Mouse (Mus musculus) 3134 (cell line): ENCODE measurements around the gene Cacna1d.
A peak's percentile ranks its signal among the peaks of the same experiment; 100 is the strongest.

Source experiments
- DNase-seq: peaks from one replicate; pipeline ENCODE4 v3.0.0-alpha.2; 2011; ENCODE audit warnings: low spot score; ENCODE audit not compliant: insufficient read length; ENCODE audit errors: extremely low read depth

Cacna1d gene

DNA sequence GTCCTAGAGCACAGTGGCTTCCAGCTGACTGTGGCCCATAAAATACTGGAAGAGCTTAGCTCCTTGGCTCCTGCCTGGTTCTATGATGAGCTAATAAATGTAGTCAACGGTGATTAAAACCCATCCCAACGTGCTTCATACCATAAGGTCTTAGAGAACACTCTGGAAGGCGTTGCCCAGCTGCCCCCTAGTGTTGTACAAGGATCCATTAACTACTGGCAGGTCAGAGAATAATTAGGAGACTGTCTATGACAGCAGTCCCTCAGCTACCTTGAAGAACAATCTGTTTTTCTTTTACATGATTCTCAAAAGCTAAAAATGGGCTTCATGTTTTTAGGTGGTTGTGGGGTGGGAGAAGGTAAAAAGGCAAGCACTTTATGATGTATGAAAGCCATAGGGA is 315.9 kb downstream of the Cacna1d start:
- no peak for DNase-seq

DNA sequence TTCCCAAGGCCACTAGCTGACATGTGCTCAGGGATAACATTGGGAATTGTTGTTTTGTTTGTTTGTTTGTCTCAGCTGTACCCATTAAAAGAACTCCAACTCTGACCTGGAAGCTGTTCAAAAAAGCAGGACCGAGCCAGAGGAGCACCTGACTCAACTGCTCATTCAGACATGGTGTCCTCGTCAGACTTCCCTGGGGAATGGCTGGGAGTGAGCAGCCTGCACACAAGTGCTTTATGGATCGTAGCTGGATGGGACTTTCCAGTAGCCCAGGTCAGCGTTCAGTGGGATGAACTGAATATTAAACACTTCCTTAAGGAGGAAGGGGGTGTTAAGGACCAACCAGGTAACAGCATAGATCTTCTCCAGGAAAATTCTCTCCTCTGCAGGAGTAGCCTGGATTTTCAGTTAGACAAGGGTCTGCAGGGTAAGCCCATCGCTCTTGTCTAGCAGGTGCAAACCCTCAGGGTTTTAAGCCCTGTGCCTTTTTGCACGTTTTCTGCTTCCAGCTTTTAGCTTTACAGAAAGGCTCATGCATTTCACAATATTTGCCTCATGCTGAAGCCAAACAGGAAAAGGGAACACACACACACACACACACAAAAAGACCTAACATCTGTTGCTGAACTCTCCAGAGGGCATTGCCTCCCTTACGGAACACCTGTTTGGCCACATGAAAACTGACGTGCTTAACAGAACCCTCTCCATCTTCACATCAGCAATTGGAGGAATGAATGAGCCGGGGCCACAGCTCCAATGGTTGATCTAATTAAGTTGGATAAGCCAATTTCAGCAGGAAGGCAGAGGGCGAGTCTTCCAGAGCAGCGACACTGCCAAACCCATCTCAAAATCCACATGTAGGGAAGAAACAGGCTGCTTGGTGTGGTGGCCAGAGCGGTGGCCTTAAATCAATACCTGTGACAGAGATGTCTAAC is 318.2 kb downstream of the Cacna1d start:
- DNase-seq, result no peak

DNA sequence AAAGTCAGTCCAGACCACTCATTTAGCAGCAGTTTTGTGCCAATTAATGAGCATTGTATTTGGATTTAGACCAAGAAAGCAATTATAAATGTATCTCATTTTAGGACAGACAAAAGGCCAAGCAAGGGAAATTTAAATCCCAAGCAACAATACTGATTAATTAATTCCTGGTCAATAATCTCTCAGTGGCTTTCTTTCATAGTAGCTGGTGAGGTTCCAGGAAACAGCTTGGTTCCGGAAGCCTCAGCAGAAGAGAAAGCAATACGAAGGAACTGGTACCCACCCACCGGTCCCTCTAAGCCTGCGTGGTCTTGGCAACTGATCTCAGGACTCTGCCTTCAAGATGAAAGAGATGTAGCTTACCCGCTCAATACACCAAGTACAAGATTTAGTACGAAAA is 319.7 kb downstream of the Cacna1d start:
- no peak for DNase-seq

DNA sequence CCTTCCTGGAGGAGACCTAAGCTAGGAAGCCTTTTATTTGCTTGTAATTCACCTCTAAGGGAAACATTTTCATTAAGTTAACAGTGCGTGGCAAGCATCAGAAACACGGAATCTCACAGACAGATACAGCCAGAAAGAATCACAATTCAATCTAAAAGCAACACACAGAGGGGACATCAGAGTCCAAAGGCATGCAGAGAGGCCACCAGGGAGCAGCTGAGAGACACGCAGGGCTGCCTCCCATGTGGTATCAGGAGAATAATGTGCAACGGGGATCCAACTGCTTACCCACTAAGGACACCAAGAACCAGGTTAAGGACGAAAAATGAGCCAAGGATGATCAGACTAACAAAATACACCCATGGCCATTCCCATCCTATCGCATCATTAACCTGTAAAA is 320.2 kb downstream of the Cacna1d start:
- no peak for DNase-seq

DNA sequence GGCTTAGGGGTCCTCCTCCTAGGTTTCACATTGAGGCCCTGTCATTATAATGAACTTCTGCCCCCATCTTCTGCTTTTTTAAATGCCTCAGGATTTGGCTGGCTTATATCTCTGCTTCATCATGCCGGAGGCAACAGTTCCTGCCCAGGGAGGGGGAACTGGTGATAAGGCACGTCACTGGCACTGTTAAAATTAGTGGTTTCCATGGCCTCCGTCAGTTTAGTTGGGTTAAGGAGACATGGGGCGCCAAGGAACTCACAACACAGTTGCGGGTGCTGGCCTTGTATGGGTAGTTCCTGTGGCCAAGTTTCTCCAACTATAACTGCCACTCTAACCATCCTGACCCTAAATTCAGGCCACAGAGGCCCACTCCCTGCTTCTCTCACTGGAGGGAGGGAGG is 321.8 kb downstream of the Cacna1d start:
- DNase-seq, result no peak

DNA sequence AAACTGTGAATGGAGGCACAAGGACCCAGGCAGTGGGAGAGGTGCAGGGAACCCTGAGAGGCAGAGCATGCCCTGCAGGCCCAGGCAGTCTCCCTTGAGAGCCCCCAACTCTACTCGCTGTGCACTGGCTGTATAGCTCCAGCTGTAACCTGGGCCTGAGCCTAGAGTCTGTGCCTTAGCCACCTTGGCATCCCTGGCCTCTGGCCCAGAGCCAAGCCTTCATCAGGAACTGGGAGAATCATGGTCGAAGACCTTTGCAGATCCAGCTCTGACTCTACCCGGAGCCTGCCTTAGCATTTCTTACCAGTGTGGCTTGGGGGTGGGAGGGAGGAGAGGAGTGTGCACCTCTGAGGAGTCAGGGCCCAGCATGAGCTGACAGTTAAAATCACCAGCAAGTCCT is 322.4 kb downstream of the Cacna1d start:
- DNase-seq, result no peak

DNA sequence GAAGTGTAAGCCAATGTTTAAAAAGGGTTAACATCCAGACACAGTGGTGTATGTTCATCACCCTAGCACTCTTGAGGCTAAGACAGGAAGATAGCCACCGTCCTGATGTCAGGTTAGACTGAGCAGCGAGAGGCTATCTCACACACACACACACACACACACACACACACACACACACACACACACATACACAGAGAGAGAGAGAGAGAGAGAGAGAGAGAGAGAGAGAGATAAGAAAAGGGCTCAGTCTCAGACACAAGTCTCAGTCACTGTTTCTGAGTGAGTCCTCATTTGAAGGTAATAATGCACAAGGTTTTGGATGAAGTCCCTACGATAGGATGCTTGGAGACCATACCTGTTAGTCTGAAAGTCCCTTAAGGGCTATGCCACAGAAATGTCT is 322.9 kb downstream of the Cacna1d start:
- DNase-seq, result no peak

DNA sequence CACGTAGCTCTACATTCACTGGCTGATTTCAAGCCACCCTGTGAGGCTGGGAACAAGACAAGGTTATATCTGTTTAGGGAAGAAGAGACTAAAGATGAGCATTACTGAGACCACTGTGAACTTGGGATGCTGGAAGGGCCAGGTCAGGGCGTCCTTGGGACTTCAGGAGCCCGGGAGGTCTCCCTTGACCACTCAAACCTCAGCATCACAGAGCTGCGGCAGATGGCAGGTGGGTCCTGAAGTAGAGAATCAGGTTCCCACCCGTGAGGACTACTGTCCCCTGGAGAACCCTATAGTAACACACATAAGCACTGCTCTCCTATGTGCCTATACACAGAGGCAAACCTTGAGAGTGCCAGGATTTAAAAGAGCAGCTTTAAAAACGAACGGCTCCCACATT is 323.6 kb downstream of the Cacna1d start:
- no peak for DNase-seq

DNA sequence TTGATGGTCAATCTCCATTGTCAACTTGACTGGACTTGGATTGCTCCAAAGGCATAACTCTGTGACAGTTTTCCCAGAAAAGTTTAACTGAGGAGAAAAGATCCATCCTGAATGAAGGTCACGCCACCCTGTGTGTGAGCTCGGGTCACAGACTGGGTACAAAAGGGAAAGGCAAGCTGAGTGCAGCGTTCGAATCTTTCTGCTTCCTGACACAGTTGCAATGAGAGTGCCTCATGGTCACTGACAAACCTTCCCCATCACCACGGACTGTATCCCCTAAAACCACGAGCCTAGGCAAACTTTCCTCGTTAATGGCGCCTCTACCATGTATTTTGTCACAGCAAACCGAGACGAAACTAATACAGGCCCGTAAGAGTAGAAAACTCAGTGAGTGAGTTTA is 325.2 kb downstream of the Cacna1d start:
- no peak for DNase-seq

DNA sequence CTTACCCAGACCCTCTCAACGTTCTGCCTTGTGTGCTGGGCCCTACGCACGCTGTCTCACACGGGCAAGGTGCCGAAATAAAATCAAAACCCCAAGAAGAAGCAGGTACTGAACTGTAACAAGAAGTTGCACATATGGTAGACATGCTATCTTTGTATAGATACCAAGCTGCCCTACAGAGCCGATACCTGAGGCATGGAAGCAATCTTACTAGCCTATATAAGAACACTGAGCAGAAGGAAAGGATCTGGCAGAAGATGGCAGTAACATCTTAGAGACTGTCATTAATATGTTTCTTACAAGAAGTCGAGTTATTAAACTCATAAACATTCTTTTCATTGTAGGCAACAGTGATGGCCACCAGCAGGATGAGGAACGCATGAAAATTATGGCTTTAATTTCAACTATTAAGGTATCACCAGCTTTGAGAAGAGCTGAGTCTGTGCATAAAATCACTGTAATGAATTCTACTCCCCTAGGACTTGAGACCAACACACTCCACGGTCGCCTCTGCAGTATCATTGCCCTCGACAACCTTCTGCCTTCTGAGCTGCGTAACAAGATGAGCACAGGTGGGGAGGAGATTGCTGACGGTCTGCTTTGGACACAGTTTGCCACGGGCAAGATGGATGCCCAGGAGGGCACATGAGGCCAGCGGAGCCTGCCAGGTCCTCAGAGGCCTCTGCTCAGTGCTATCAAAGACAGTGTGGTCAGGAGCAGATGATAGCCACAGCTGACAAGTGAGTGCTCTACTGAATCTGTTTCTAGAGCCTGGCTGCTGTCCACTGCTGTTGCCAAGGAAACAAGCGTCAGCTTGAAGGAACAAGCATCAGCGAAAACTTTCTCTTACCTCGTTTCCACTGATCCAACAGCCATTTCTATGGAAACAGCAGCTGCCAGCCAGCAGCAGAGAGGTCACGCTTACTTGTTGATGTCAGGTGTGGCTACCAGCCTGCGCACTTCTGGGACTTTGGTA is 327.2 kb downstream of the Cacna1d start:
- no peak for DNase-seq

DNA sequence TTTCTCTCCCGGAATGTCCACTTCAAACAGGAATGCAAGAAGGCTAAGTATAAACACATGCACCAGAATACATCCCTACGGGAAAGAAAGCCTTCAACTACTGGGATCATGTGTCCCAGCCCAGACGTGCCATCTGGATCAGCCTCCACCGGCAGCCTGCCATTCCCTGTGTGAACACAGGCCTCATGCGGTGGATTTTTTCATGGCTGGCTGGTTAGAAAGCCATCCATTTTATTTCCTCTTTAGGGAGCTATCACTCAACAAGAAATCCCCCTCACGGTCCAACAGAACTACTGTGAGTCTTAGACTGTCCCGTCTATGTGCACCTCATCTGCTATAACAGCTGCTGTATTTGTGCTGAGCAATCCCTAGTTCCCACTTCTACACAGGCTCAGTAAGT is 343.5 kb downstream of the Cacna1d start:
- DNase-seq, result no peak

DNA sequence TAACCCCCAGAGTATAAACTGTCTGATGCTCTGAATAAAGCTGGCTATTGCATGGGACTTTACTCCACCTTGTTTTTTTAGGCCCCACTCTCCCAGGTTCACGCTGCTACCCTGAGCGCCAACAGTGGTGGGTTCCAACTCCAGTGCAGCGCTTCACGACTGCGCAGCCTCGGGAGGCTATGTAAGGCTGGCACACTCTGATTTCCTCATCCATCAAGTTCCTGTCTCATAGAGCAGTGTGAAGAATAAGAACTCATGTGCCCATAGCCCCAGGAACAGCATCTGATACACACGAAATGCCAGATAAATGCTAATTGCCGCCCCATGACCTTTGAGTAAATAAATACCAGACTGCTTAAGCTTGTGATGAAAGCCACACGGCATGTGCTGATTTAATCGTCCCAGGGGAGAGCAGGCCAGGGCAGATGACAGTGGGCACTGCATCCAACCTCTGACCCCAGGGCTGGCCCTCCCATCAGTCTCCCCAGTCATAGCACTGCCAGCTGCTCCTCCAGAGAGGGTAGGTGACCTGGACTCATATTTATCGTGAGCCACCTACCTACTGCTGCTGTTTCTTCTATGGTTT is 352.8 kb downstream of the Cacna1d start:
- DNase-seq, result no peak

DNA sequence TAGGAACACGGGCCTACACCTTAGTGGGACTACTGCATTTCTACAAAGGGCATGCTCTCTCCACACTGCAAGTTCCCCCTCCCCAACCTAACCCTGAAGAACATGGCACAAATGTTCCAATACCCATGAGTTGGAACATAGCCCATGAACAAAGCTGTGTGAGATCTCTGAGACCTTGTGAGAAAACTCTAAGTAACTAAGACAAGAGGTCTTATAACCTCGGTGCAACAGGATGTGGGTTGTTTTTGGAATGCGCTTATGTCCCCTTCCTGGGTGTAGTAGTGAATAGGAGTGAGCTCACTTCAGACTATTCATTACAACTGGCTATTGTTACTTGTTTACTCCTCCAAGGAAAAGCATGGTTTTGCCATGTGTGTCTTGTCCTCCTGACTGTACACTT is 353.3 kb downstream of the Cacna1d start:
- DNase-seq, result no peak

DNA sequence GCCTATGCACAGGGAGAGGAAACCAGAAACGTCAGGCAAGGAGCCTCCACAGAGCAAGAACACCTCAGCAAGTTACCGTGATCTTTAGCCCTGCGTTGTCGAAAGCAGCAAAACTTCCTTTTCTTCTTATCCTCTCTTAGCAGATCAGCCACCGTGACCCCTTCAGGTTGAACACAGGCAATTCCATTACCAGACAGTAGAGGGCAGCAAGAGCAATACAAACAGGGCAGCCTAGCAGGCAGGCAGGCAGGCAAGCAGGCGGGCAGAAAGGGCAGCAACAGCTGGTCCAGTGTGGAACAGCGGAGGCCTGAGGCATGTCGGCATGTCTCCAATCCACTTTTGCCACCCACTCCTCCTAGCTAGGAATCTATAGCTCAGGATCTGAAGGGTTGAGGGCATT is 354.3 kb downstream of the Cacna1d start:
- peak; percentile 53 for DNase-seq

DNA sequence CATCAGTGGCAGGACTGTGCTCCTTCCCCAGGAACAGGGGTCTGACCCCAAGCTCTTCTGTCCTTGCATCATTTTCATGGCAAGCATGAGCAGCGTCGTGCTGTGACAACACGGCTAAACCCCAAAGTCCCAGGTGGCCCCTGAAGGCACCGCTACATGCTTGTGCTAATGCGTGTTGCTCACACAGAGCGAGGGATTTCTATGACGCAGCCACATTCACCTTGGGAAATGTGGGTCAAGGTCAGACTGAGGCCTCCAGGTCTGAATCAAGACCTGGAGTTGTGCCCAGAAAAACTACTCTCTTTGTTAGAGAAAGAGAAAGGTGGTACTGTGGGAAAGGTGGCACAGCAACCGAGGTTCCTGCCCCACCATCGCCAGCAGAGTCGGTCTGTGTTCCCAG is 355.9 kb downstream of the Cacna1d start:
- no peak for DNase-seq

DNA sequence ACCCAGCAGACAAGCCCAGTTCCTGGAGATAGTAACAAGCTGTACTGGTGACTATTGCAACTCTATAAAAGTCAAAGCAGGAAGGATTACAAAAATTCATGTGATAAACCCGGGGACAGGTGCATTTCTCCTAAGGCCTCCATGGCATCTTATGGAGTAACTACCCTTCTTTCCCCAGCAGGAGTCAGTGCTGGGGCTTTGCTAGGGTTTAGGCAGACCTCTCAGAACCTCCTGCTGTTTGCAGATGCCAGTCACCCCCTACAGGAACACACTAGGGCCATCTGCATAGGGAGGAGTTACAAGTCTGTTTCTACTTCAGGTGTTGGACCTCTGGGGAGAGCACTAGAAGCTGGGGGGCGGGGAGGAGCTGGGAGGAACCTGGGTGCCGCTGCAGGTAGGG is 357.6 kb downstream of the Cacna1d start:
- DNase-seq, result no peak

DNA sequence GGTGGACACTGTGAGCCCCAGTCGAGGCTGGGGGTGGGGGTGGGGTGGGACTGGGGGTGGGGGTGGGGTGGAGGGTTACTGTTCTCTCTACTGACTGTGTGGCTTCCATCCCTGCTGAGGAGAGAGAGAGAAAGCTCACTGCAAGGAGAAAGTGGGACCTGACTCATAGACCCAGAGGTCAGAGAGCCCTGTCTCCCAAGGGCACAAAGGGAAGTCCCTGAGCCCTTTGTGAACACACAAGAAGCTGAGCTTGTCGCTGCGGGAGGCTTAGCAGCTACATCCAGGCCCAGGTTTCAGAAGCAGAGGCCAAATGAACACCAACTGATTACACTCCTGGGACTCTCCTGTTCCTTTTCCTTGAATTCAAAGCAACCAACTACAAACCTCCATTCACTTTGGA is 360.0 kb downstream of the Cacna1d start:
- no peak for DNase-seq

DNA sequence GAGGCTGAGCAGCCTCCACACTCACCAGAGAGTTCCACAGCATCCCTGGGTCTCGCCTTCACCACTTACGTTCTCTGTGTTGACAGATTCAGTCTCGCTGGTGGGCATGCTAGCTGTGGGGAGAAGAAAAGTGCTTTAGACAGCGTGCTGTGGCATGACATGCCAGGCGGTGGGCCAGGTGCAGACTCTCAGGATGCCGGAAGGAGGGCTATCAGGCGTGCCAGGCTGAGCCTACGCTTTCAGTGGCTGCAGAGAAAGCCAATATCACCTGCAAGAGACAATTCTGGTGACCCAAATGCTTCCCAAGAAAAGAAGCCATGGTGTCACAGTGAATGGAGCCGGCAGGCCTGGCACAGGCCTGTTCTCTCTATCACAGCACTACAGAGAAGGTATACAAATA is 361.2 kb downstream of the Cacna1d start:
- no peak for DNase-seq

DNA sequence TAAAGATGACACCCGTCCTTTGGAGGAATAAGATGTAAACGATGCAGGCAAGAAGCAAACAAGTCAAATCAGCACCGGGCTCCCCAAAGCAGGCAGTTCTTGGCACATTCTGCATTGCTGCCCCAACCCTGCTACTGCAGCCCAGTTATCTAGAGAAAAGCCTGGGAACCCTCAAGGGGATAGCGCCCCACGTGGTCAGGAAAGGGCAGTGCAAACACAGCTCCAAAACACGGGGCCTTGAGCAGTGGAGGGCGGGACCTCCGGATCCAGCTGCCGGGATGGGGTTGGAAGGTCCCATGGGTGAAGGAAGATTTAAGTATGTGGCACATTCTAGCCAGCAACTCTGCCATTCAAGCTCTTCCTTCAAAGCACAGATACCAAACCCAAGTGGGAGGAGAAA is 361.9 kb downstream of the Cacna1d start:
- no peak for DNase-seq

DNA sequence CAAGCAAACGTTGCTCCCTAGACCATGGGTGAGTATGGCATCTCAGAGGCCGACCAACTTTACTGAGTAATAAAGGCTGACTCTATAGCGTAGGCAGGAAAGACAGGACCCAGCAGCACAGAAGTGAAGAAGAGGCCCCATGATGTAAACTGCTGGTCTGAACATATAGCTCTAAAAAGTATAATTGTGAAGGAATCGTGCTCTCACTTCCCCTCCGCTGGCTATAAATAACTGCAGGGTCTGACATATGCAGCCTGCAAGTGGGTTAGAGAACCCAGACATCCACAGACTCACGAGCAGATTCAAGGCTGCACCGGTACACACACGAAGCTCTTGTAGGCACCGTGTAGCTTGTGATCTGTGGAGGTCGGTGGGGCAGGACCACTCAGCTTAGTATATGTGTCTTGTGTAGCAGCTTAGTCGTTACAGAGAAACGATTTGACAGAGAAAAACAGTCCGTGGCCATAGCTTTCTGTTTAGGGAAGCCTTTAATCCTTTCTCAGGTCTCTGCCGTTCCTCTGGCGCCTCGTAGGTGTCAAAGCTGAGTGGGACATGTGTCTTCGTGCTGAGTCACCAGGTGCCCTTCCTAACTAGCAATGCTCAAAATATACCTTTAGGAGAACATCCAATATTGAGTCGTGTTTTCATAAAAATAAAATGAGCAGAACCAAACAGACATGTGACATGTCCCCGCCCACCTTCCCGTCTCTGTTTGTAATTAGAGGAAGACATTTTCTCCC is 366.1 kb downstream of the Cacna1d start:
- no peak for DNase-seq

DNA sequence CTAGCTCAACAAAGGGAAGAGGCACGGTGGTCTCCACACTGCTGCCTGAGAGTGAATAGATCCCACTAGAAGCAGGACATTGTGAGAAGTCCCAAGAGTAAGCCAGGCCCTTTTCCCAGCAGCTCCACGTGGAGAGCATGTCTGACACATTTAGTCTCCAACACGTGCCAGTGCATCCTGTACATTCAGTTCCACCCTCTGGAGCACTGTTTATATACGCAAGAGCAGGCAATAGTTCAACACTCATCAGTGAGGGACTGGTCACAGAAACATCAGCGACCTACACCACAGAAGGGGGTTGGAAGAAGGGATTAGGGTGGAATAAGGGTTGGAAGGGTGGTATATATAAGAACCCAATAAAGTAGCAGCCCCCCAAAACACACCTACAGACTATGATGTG is 371.2 kb downstream of the Cacna1d start:
- no peak for DNase-seq
